Mouse (Mus musculus): Measurements from ENCODE around the gene Ppp1r12a. TPM values are rescaled to one million over a fixed set of nuclear protein-coding genes. Genes with fewer than 3 reads are reported as not detected.

The Ppp1r12a gene
- total RNA-seq, 2 experiments from 2014 or later = 55.4 to 59.2 TPM

GRCm38 (mm10) chr10:108162297-108163020 is 466 bp downstream of the Ppp1r12a start:
- peak; percentile 29 to 72 for DNase-seq

- DNase-seq = peak; percentile 17 to 55
Measured at GRCm38 (mm10) chr10:108163021-108163410, 1.0 kb downstream of the Ppp1r12a start.

GRCm38 (mm10) chr10:108163451-108163850 is 1.5 kb downstream of the Ppp1r12a start:
- DNase-seq = no peak

GRCm38 (mm10) chr10:108167823-108168222 is 5.8 kb downstream of the Ppp1r12a start:
- DNase-seq = peak; percentile 70 to 73

GRCm38 (mm10) chr10:108170818-108171217 is 8.8 kb downstream of the Ppp1r12a start:
- DNase-seq = no peak

- no peak for DNase-seq
Measured at GRCm38 (mm10) chr10:108171637-108172036, 9.6 kb downstream of the Ppp1r12a start.

GRCm38 (mm10) chr10:108172817-108173563 is 11.0 kb downstream of the Ppp1r12a start:
- DNase-seq = no peak

- no peak for DNase-seq
Measured at GRCm38 (mm10) chr10:108174107-108174506, 12.1 kb downstream of the Ppp1r12a start.

GRCm38 (mm10) chr10:108175885-108176284 is 13.9 kb downstream of the Ppp1r12a start:
- no peak for DNase-seq

GRCm38 (mm10) chr10:108178285-108178848 is 16.4 kb downstream of the Ppp1r12a start:
- DNase-seq = no peak

GRCm38 (mm10) chr10:108179404-108179803 is 17.4 kb downstream of the Ppp1r12a start:
- no peak for DNase-seq

GRCm38 (mm10) chr10:108180313-108180712 is 18.3 kb downstream of the Ppp1r12a start:
- no peak for DNase-seq

GRCm38 (mm10) chr10:108181893-108182292 is 19.9 kb downstream of the Ppp1r12a start:
- DNase-seq = no peak

- DNase-seq = no peak
Measured at GRCm38 (mm10) chr10:108182386-108182785, 20.4 kb downstream of the Ppp1r12a start.

GRCm38 (mm10) chr10:108184763-108185162 is 22.8 kb downstream of the Ppp1r12a start:
- no peak for DNase-seq

- no peak for DNase-seq
Measured at GRCm38 (mm10) chr10:108185265-108185664, 23.3 kb downstream of the Ppp1r12a start.

GRCm38 (mm10) chr10:108189303-108189702 is 27.3 kb downstream of the Ppp1r12a start:
- no peak for DNase-seq

- no peak for DNase-seq
Measured at GRCm38 (mm10) chr10:108189986-108190385, 28.0 kb downstream of the Ppp1r12a start.

- DNase-seq = no peak
Measured at GRCm38 (mm10) chr10:108190626-108191025, 28.6 kb downstream of the Ppp1r12a start.

GRCm38 (mm10) chr10:108191381-108191787 is 29.4 kb downstream of the Ppp1r12a start:
- peak; percentile 38 to 41 for DNase-seq

GRCm38 (mm10) chr10:108192306-108192705 is 30.3 kb downstream of the Ppp1r12a start:
- DNase-seq = no peak

GRCm38 (mm10) chr10:108196124-108196523 is 34.1 kb downstream of the Ppp1r12a start:
- no peak for DNase-seq

GRCm38 (mm10) chr10:108197498-108197897 is 35.5 kb downstream of the Ppp1r12a start:
- DNase-seq = no peak
